Mouse (Mus musculus): ENCODE measurements at regions not wholly inside any gene's neighbourhood (a gene's known extent, or its start where the extent isn't known, plus 50 kb on each side); places are given as distances from the start of the nearest gene placed in this dataset.

- Histone ChIP-seq H3K36me3 (ENCODE audit: control insufficient read depth, insufficient read depth, low read length) (no peaks in the 10 kb centered on the region), H3K4me2 (ENCODE audit: low read depth, low read length, severe bottlenecking) (no peak overlapping the region), H3K9me3 (ENCODE audit: control insufficient read depth, low read length) (no peaks in the 10 kb centered on the region), H3K9ac (ENCODE audit: low read length) (no peak overlapping the region), H3K4me1 (replicated peaks; ENCODE audit: control insufficient read depth, insufficient read depth, low read length) (no peaks in the 10 kb centered on the region), H3K27ac (ENCODE audit: low read depth, low read length) (no peak overlapping the region), H3K27me3 (ENCODE audit: control insufficient read depth, insufficient read depth, low read length) (no peaks in the 10 kb centered on the region), H3K4me3 (ENCODE audit: low read depth, low read length) (no peak overlapping the region)
- ATAC-seq (replicated peaks; ENCODE audit: low FRiP score) (no peak), DNase-seq (ENCODE audit: low spot score) (no peak)
- WGBS: 88% methylated on average over 4 of the region's 4 CpGs
Observed at GRCm38 (mm10) chr8:78031811-78032210, 181.3 kb upstream of the Ttc29 start.

- Histone ChIP-seq H3K36me3 (ENCODE audit: control insufficient read depth, insufficient read depth, low read length) (no peaks in the 10 kb centered on the region), H3K4me2 (ENCODE audit: low read depth, low read length, severe bottlenecking) (no peak overlapping the region), H3K9ac (ENCODE audit: low read length) (no peak overlapping the region), H3K4me1 (replicated peaks; ENCODE audit: control insufficient read depth, insufficient read depth, low read length) (no peaks in the 10 kb centered on the region), H3K4me3 (ENCODE audit: low read depth, low read length) (no peak overlapping the region), H3K27me3 (ENCODE audit: control insufficient read depth, insufficient read depth, low read length) (no peaks in the 10 kb centered on the region), H3K9me3 (ENCODE audit: control insufficient read depth, low read length) (no peaks in the 10 kb centered on the region), H3K27ac (ENCODE audit: low read depth, low read length) (no peak overlapping the region)
- no peak for ATAC-seq (replicated peaks; ENCODE audit: low FRiP score)
- WGBS: 81% methylated on average over 4 of the region's 4 CpGs
- no peak for DNase-seq (ENCODE audit: low spot score)
Observed at GRCm38 (mm10) chr8:78034687-78035086, 178.4 kb upstream of the Ttc29 start.

GRCm38 (mm10) chr8:78037218-78037617, 175.9 kb upstream of the Ttc29 start:
- ATAC-seq (replicated peaks; ENCODE audit: low FRiP score) (no peak), DNase-seq (ENCODE audit: low spot score) (no peak)
- Histone ChIP-seq H3K9me3 (ENCODE audit: control insufficient read depth, low read length) (no peaks in the 10 kb centered on the region), H3K36me3 (ENCODE audit: control insufficient read depth, insufficient read depth, low read length) (no peaks in the 10 kb centered on the region), H3K4me1 (replicated peaks; ENCODE audit: control insufficient read depth, insufficient read depth, low read length) (no peaks in the 10 kb centered on the region), H3K9ac (ENCODE audit: low read length) (no peak overlapping the region), H3K27ac (ENCODE audit: low read depth, low read length) (no peak overlapping the region), H3K4me2 (ENCODE audit: low read depth, low read length, severe bottlenecking) (no peak overlapping the region), H3K4me3 (ENCODE audit: low read depth, low read length) (no peak overlapping the region), H3K27me3 (ENCODE audit: control insufficient read depth, insufficient read depth, low read length) (no peaks in the 10 kb centered on the region)
- WGBS: 74% methylated on average over 1 of the region's 1 CpGs

GRCm38 (mm10) chr8:78046691-78047090, 166.4 kb upstream of the Ttc29 start:
- no peak overlapping the region for H3K4me3 ChIP-seq (ENCODE audit: low read depth, low read length)
- H3K27ac ChIP-seq (ENCODE audit: low read depth, low read length): no peak overlapping the region
- H3K9me3 ChIP-seq (ENCODE audit: control insufficient read depth, low read length): no peaks in the 10 kb centered on the region; the same call in 1 of the 2 replicates
- WGBS: 89% methylated on average over 3 of the region's 3 CpGs
- DNase-seq (ENCODE audit: low spot score) (no peak), ATAC-seq (replicated peaks; ENCODE audit: low FRiP score) (no peak)
- no peak overlapping the region for H3K9ac ChIP-seq (ENCODE audit: low read length)
- H3K4me1 ChIP-seq (replicated peaks; ENCODE audit: control insufficient read depth, insufficient read depth, low read length): no peaks in the 10 kb centered on the region
- H3K36me3 ChIP-seq (ENCODE audit: control insufficient read depth, insufficient read depth, low read length): no peaks in the 10 kb centered on the region
- no peak overlapping the region for H3K4me2 ChIP-seq (ENCODE audit: low read depth, low read length, severe bottlenecking)
- no peaks in the 10 kb centered on the region for H3K27me3 ChIP-seq (ENCODE audit: control insufficient read depth, insufficient read depth, low read length)

- Histone ChIP-seq H3K4me1 (replicated peaks; ENCODE audit: control insufficient read depth, insufficient read depth, low read length) (no peaks in the 10 kb centered on the region), H3K4me2 (ENCODE audit: low read depth, low read length, severe bottlenecking) (no peak overlapping the region), H3K36me3 (ENCODE audit: control insufficient read depth, insufficient read depth, low read length) (no peaks in the 10 kb centered on the region), H3K27ac (ENCODE audit: low read depth, low read length) (no peak overlapping the region), H3K9me3 (ENCODE audit: control insufficient read depth, low read length) (no peaks in the 10 kb centered on the region), H3K9ac (ENCODE audit: low read length) (no peak overlapping the region), H3K27me3 (ENCODE audit: control insufficient read depth, insufficient read depth, low read length) (no peaks in the 10 kb centered on the region), H3K4me3 (ENCODE audit: low read depth, low read length) (no peak overlapping the region)
- ATAC-seq (replicated peaks; ENCODE audit: low FRiP score): no peak
- DNase-seq (ENCODE audit: low spot score): no peak
- WGBS: 92% methylated on average over 3 of the region's 3 CpGs
Observed at GRCm38 (mm10) chr8:78050768-78051167, 162.3 kb upstream of the Ttc29 start.

GRCm38 (mm10) chr8:78054435-78054834, 158.7 kb upstream of the Ttc29 start:
- Histone ChIP-seq H3K4me3 (ENCODE audit: low read depth, low read length) (no peak overlapping the region), H3K27ac (ENCODE audit: low read depth, low read length) (no peak overlapping the region), H3K36me3 (ENCODE audit: control insufficient read depth, insufficient read depth, low read length) (no peaks in the 10 kb centered on the region), H3K9me3 (ENCODE audit: control insufficient read depth, low read length) (no peaks in the 10 kb centered on the region), H3K27me3 (ENCODE audit: control insufficient read depth, insufficient read depth, low read length) (no peaks in the 10 kb centered on the region), H3K9ac (ENCODE audit: low read length) (no peak overlapping the region), H3K4me2 (ENCODE audit: low read depth, low read length, severe bottlenecking) (no peak overlapping the region), H3K4me1 (replicated peaks; ENCODE audit: control insufficient read depth, insufficient read depth, low read length) (no peaks in the 10 kb centered on the region)
- ATAC-seq (replicated peaks; ENCODE audit: low FRiP score): peak; percentile 15; the same call in 1 of the 2 replicates
- no peak for DNase-seq (ENCODE audit: low spot score)
- WGBS: 26% methylated on average over 5 of the region's 5 CpGs

- Histone ChIP-seq H3K9ac (ENCODE audit: low read length) (no peak overlapping the region), H3K27ac (ENCODE audit: low read depth, low read length) (no peak overlapping the region), H3K4me1 (replicated peaks; ENCODE audit: control insufficient read depth, insufficient read depth, low read length) (no peaks in the 10 kb centered on the region), H3K4me2 (ENCODE audit: low read depth, low read length, severe bottlenecking) (no peak overlapping the region), H3K27me3 (ENCODE audit: control insufficient read depth, insufficient read depth, low read length) (no peaks in the 10 kb centered on the region), H3K9me3 (ENCODE audit: control insufficient read depth, low read length) (no peaks in the 10 kb centered on the region), H3K36me3 (ENCODE audit: control insufficient read depth, insufficient read depth, low read length) (no peaks in the 10 kb centered on the region), H3K4me3 (ENCODE audit: low read depth, low read length) (no peak overlapping the region)
- ATAC-seq (replicated peaks; ENCODE audit: low FRiP score) (no peak), DNase-seq (ENCODE audit: low spot score) (no peak)
- WGBS: 18% methylated on average over 8 of the region's 8 CpGs
Observed at GRCm38 (mm10) chr8:78054920-78055319, 158.2 kb upstream of the Ttc29 start.

- ATAC-seq (replicated peaks; ENCODE audit: low FRiP score) (no peak), DNase-seq (ENCODE audit: low spot score) (no peak)
- H3K9me3 ChIP-seq (ENCODE audit: control insufficient read depth, low read length): no peaks in the 10 kb centered on the region
- H3K9ac ChIP-seq (ENCODE audit: low read length): no peak overlapping the region
- 58% methylated on average over 3 of the region's 3 CpGs for WGBS
- H3K4me1 ChIP-seq (replicated peaks; ENCODE audit: control insufficient read depth, insufficient read depth, low read length): no peaks in the 10 kb centered on the region
- no peak overlapping the region for H3K4me3 ChIP-seq (ENCODE audit: low read depth, low read length)
- H3K27ac ChIP-seq (ENCODE audit: low read depth, low read length): no peak overlapping the region
- H3K27me3 ChIP-seq (ENCODE audit: control insufficient read depth, insufficient read depth, low read length): no peaks in the 10 kb centered on the region
- H3K4me2 ChIP-seq (ENCODE audit: low read depth, low read length, severe bottlenecking): no peak overlapping the region
- H3K36me3 ChIP-seq (ENCODE audit: control insufficient read depth, insufficient read depth, low read length): no peaks in the 10 kb centered on the region
Observed at GRCm38 (mm10) chr8:78055531-78055930, 157.6 kb upstream of the Ttc29 start.

- Histone ChIP-seq H3K9me3 (ENCODE audit: control insufficient read depth, low read length) (no peaks in the 10 kb centered on the region), H3K4me1 (replicated peaks; ENCODE audit: control insufficient read depth, insufficient read depth, low read length) (no peaks in the 10 kb centered on the region), H3K27ac (ENCODE audit: low read depth, low read length) (no peak overlapping the region), H3K9ac (ENCODE audit: low read length) (no peak overlapping the region), H3K4me2 (ENCODE audit: low read depth, low read length, severe bottlenecking) (no peak overlapping the region), H3K4me3 (ENCODE audit: low read depth, low read length) (no peak overlapping the region), H3K36me3 (ENCODE audit: control insufficient read depth, insufficient read depth, low read length) (no peaks in the 10 kb centered on the region), H3K27me3 (ENCODE audit: control insufficient read depth, insufficient read depth, low read length) (no peaks in the 10 kb centered on the region)
- ATAC-seq (replicated peaks; ENCODE audit: low FRiP score): no peak
- 83% methylated on average over 4 of the region's 4 CpGs for WGBS
- no peak for DNase-seq (ENCODE audit: low spot score)
Observed at GRCm38 (mm10) chr8:78057357-78057756, 155.7 kb upstream of the Ttc29 start.
